Mouse (Mus musculus) c-Kit-positive CD71-positive TER-119-positive erythroid progenitor cells, embryonic 14.5 days (primary cell): ENCODE measurements around the gene Sdk1.

Source experiments
- DNase-seq: peaks from one replicate; pipeline ENCODE4 v3.0.0-alpha.2; 2013; ENCODE audit warnings: low spot score

Gene Sdk1

GRCm38 (mm10) chr5:141324910-141325309, 83.6 kb downstream of the Sdk1 start:
- no peak for DNase-seq

GRCm38 (mm10) chr5:141344376-141344775, 103.1 kb downstream of the Sdk1 start:
- DNase-seq, result no peak

GRCm38 (mm10) chr5:141345476-141345875, 104.2 kb downstream of the Sdk1 start:
- DNase-seq, result no peak

- DNase-seq, result no peak
Measured at GRCm38 (mm10) chr5:141362676-141363075, 121.4 kb downstream of the Sdk1 start.

GRCm38 (mm10) chr5:141363956-141364355, 122.7 kb downstream of the Sdk1 start:
- DNase-seq, result no peak

- DNase-seq, result no peak
Measured at GRCm38 (mm10) chr5:141368567-141368966, 127.3 kb downstream of the Sdk1 start.

GRCm38 (mm10) chr5:141374797-141375196, 133.5 kb downstream of the Sdk1 start:
- no peak for DNase-seq

GRCm38 (mm10) chr5:141379836-141380773, 138.8 kb downstream of the Sdk1 start:
- DNase-seq, result no peak

- no peak for DNase-seq
Measured at GRCm38 (mm10) chr5:141380774-141381156, 139.5 kb downstream of the Sdk1 start.

GRCm38 (mm10) chr5:141381581-141381980, 140.3 kb downstream of the Sdk1 start:
- no peak for DNase-seq

GRCm38 (mm10) chr5:141382246-141382835, 141.1 kb downstream of the Sdk1 start:
- DNase-seq, result no peak

GRCm38 (mm10) chr5:141388451-141388850, 147.2 kb downstream of the Sdk1 start:
- DNase-seq, result no peak

GRCm38 (mm10) chr5:141390541-141390940, 149.3 kb downstream of the Sdk1 start:
- DNase-seq, result no peak

GRCm38 (mm10) chr5:141391153-141391552, 149.9 kb downstream of the Sdk1 start:
- DNase-seq, result no peak

- DNase-seq, result no peak
Measured at GRCm38 (mm10) chr5:141393846-141394245, 152.6 kb downstream of the Sdk1 start.

- no peak for DNase-seq
Measured at GRCm38 (mm10) chr5:141394586-141394985, 153.3 kb downstream of the Sdk1 start.

GRCm38 (mm10) chr5:141403741-141404140, 162.5 kb downstream of the Sdk1 start:
- no peak for DNase-seq

- no peak for DNase-seq
Measured at GRCm38 (mm10) chr5:141404651-141405050, 163.4 kb downstream of the Sdk1 start.

- DNase-seq, result no peak
Measured at GRCm38 (mm10) chr5:141406926-141407325, 165.6 kb downstream of the Sdk1 start.

GRCm38 (mm10) chr5:141413013-141413412, 171.7 kb downstream of the Sdk1 start:
- no peak for DNase-seq

- DNase-seq, result no peak
Measured at GRCm38 (mm10) chr5:141415644-141416243, 174.5 kb downstream of the Sdk1 start.

GRCm38 (mm10) chr5:141428132-141428531, 186.8 kb downstream of the Sdk1 start:
- DNase-seq, result no peak

- DNase-seq, result no peak
Measured at GRCm38 (mm10) chr5:141433286-141433685, 192.0 kb downstream of the Sdk1 start.
